Mouse (Mus musculus): ENCODE measurements around the gene Tm7sf2.

- TF ChIP-seq CTCF (IDR thresholded peaks at IDR 0.05; ENCODE audit: borderline replicate concordance, insufficient read depth, low read length), result no peak
- no peak for TF ChIP-seq POLR2A (IDR thresholded peaks at IDR 0.05; ENCODE audit: low read depth, low read length)
These were observed 51.6 kb downstream of the Tm7sf2 start for GRCm38 (mm10) chr19:6016532-6016931.

All from embryonic fibroblast, embryonic 13.5 days (primary cell).